Mouse (Mus musculus): ENCODE data around the gene Ddi2.

GRCm38 (mm10) chr4:141713598-141714142 is 9.5 kb downstream of the Ddi2 start:
- no peak for TF ChIP-seq MAFK (IDR thresholded peaks at IDR 0.05; ENCODE audit: insufficient read depth, low read depth, low read length)
- TF ChIP-seq ZNF384 (IDR thresholded peaks at IDR 0.05; ENCODE audit: low read depth, low read length): no peak
- no peak for TF ChIP-seq ZC3H11A (IDR thresholded peaks at IDR 0.05; ENCODE audit: borderline replicate concordance, low read depth, low read length)

Data from ES-E14 (cell line).